Mouse (Mus musculus): ENCODE data around the gene Astn1. TPM values are rescaled to one million over a fixed set of nuclear protein-coding genes. Genes with fewer than 3 reads are reported as not detected.

Astn1 gene
- polyA plus RNA-seq (2015; fragmentation: Nextera tagmentation; extraction: Ambion mirVana) = 0.55 and 0.76 TPM in 2 replicates

DNA sequence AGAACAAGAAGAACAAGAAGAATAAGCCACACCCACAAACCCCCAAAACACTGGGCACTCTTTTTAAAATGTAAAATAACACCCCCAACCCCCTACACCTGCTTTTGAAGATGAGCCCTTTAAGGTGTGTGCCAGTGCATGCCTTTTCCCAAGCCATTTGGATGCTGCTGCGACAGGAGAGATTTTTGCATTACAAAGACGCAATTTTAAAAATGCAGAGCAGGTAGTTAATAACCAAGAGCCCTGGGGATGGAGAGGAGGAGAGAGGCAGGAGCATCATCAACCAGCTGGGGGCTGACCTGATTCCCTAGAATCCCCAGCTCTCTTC, at the start of gene Astn1:
TSS of gene Astn1 (plus strand) at position 310 of the 328 bp plus-strand sequence.
- Histone ChIP-seq H3K36me3 (no peaks in the 10 kb centered on the region), H3K9ac (0 out of 2 replicates have a peak within 1 kb of the TSS, but pooled peaks have one; percentile 17), H3K9me3 (replicated peaks) (no peaks in the 10 kb centered on the region), H3K27me3 (peaks cover 49% of the 10 kb centered on the region), H3K27ac (no peak within 1 kb of the TSS), H3K4me2 (peak within 1 kb of the TSS; percentile 66), H3K4me3 (peak within 1 kb of the TSS; percentile 38), H3K4me1 (replicated peaks) (0 out of 2 replicates have a peak, but pooled peaks cover 2% of the 10 kb centered on the region)
- 7% methylated on average over 2 of the region's 2 CpGs for WGBS
- no peak for ATAC-seq (replicated peaks; ENCODE audit: insufficient number of reproducible peaks, insufficient read depth, low FRiP score, low read depth)

DNA sequence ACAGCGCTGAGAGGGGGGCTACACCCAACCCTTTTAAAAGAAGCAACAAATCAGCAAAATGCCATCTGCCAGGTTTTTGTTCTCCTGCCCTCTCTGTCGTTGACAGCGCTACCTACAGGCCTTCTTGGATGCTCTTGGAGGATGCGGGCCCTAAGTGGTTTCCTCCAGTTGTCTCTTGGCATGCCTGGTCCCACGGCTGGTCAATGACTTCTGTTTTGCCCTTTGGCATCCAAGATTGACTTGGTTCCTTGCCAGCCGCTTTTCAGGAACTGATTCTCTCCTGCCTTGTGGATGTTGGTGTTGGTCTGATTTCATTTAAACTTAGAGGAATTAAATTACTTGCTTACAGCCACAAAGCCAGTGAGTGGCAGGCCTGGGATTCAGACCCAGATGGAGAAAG, 38.7 kb upstream of the Astn1 start:
- WGBS = 76% methylated on average over 6 of the region's 6 CpGs
- Histone ChIP-seq H3K9me3 (replicated peaks) (no peaks in the 10 kb centered on the region), H3K9ac (no peak overlapping the region), H3K27ac (no peak overlapping the region), H3K4me1 (replicated peaks) (no peaks in the 10 kb centered on the region), H3K4me2 (no peak overlapping the region), H3K27me3 (no peaks in the 10 kb centered on the region), H3K36me3 (no peaks in the 10 kb centered on the region), H3K4me3 (no peak overlapping the region)
- no peak for ATAC-seq (replicated peaks; ENCODE audit: insufficient number of reproducible peaks, insufficient read depth, low FRiP score, low read depth)

DNA sequence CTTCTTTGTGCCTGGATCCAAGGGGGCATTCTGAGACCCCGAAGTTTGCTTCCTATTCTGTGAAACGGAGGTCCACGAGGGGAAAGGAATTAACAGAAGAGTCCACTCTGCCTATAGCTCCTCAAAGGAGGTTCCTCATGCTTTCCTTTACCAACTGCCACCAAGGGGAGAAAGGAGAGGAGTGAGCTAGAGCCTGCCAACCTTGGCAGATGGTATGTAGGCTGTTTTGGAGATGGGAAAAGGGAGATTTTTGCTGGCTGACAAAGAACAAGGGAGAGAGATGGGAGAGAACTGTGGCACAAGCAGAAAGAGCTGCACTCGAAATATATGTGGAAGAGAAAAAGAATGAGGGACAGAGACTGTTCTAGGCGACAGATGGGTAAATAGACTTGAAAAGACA, 33.9 kb upstream of the Astn1 start:
- no peak for ATAC-seq (replicated peaks; ENCODE audit: insufficient number of reproducible peaks, insufficient read depth, low FRiP score, low read depth)
- no peak overlapping the region for H3K9ac ChIP-seq
- no peaks in the 10 kb centered on the region for H3K9me3 ChIP-seq (replicated peaks)
- no peak overlapping the region for H3K4me3 ChIP-seq
- H3K36me3 ChIP-seq = no peaks in the 10 kb centered on the region
- no peak overlapping the region for H3K27ac ChIP-seq
- H3K4me2 ChIP-seq = no peak overlapping the region
- WGBS = 75% methylated on average over 5 of the region's 5 CpGs
- H3K4me1 ChIP-seq (replicated peaks) = no peaks in the 10 kb centered on the region
- H3K27me3 ChIP-seq = no peaks in the 10 kb centered on the region

DNA sequence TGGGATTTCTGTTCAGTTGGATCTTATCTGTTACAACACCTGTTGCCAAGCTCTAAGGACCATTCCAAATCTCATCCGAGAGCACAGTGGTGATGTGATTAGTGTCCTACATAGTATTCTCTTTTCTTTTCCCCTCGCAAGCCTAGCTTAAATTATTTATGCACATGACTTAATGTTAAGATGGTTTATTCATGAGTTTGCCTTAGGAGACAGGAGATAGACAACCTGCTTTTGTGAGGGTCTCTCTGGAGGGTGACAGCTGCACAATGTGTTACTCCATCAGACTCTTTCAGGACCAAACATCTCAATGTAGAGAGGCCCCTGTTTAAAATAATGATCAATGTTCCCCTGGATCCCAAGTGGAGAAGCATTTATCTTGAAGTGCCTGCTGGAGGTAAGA, 33.2 kb upstream of the Astn1 start:
- Histone ChIP-seq H3K27ac (no peak overlapping the region), H3K4me2 (no peak overlapping the region), H3K9me3 (replicated peaks) (no peaks in the 10 kb centered on the region), H3K9ac (no peak overlapping the region), H3K4me3 (no peak overlapping the region), H3K27me3 (no peaks in the 10 kb centered on the region), H3K36me3 (no peaks in the 10 kb centered on the region), H3K4me1 (replicated peaks) (no peaks in the 10 kb centered on the region)
- 75% methylated on average over 2 of the region's 2 CpGs for WGBS
- no peak for ATAC-seq (replicated peaks; ENCODE audit: insufficient number of reproducible peaks, insufficient read depth, low FRiP score, low read depth)

DNA sequence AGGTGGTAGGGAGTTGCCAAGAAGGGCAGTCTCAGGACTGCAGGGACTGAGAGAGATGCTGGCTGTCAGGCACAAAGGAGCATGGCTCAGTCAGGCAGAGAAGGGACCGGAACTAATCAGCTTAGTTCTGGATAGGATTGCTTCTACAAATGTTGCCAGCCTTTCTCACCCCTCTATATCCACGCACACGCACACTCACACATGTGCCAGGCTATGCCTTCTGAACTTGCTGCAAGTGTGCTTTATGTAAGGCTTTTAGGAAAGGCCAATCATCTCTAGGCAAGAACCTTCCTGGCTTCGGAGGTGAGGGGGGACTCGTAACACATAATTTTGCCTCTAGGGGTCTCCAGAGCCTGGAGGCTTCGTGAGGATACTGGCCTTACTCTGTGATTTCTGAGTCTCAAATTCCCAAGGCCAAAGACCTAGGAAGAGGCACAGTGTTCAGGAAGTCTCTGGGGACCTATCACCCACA, 18.8 kb upstream of the Astn1 start:
- no peak for ATAC-seq (replicated peaks; ENCODE audit: insufficient number of reproducible peaks, insufficient read depth, low FRiP score, low read depth)
- Histone ChIP-seq H3K9ac (no peak overlapping the region), H3K27me3 (no peaks in the 10 kb centered on the region), H3K4me2 (no peak overlapping the region), H3K27ac (no peak overlapping the region), H3K4me3 (no peak overlapping the region), H3K36me3 (no peaks in the 10 kb centered on the region), H3K4me1 (replicated peaks) (no peaks in the 10 kb centered on the region), H3K9me3 (replicated peaks) (no peaks in the 10 kb centered on the region)
- WGBS = 45% methylated on average over 6 of the region's 6 CpGs

DNA sequence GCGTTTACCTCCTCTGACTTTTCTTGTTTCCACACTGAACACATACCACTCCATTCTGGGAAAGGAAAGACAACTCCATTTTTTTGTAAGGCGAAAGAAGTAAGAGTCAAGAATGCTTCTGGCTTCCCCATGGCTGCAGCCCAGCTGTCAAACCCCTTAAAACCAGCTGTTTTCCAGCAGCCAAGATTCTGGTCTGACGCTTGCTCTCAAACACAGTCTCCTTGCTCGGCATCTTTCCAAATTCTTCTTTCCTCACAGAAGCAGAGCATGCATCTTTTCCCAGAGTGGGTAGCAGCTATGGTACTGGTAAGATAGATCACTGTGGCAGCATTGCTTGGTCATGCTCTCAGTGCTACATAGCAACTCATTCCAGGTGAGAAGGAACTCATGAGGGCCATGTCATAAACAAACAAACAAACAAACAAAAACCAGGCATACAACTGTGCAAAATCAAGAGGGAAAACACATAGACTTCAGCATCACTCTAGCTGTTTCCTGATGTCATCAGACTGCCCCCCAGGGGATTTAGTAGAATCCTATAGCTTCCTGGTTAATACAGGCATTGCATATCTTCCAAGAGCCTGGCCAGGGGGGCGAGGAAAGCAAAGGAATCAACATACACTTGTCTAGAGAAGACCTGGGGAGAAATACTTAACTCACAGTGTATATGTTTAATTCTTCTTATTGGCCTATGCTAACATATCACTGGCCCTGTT, 8.3 kb upstream of the Astn1 start:
- peaks cover 13% of the 10 kb centered on the region for H3K4me1 ChIP-seq (replicated peaks)
- no peak overlapping the region for H3K4me3 ChIP-seq
- H3K36me3 ChIP-seq = no peaks in the 10 kb centered on the region
- no peak for ATAC-seq (replicated peaks; ENCODE audit: insufficient number of reproducible peaks, insufficient read depth, low FRiP score, low read depth)
- H3K9ac ChIP-seq = no peak overlapping the region
- H3K27me3 ChIP-seq = peaks cover 52% of the 10 kb centered on the region
- no peaks in the 10 kb centered on the region for H3K9me3 ChIP-seq (replicated peaks)
- WGBS = 64% methylated on average over 5 of the region's 5 CpGs
- H3K4me2 ChIP-seq = no peak overlapping the region
- H3K27ac ChIP-seq = no peak overlapping the region

DNA sequence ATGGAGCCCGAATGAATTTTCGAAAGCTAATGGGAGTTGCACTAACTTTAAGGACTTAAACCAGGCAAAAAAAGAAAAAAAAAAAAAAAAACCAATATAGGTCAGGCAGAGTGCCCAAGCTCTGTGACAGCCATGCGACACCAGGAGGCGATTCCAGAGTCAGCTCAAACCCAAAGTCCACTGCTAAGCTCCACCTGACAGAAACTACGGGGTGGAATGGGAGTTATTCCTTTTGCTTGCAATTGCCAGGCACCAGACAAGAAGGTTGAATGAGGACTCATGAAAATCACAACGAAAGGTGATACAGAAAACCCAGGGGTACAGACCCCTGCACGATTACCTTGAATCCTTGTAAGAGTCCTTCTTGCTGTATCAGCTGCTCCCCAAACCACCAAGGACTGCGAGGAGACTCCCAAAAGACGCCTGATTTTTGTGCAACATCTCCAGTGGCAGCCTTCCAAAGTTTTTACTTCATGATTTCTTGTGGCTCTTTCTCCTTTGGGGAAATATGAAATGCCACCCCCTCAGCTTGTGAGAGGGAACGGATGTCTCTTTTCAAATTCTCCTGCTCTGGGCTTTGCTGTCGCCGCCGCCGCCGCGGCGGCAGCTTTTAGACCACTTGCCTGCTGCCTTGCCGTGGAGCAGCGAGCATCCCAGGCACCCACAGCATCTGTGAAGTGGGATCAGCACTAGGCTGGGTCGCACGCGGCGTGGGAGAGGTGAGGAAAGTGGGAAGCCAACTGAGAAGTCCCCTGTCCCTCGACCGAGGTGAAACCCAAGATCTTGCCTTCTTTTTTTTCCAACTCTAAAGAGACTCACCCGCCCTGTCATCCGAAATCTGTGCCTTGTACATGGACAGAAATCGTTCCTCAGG, 6.7 kb upstream of the Astn1 start:
- Histone ChIP-seq H3K4me2 (peak overlapping the region; percentile 83), H3K9ac (peak overlapping the region; percentile 26; the same call in 1 of the 2 replicates), H3K27ac (no peak overlapping the region), H3K9me3 (replicated peaks) (no peaks in the 10 kb centered on the region), H3K4me3 (peak overlapping the region; percentile 57), H3K27me3 (peaks cover 65% of the 10 kb centered on the region), H3K36me3 (no peaks in the 10 kb centered on the region), H3K4me1 (replicated peaks) (peaks cover 13% of the 10 kb centered on the region)
- ATAC-seq (replicated peaks; ENCODE audit: insufficient number of reproducible peaks, insufficient read depth, low FRiP score, low read depth) = no peak
- 11% methylated on average over 28 of the region's 28 CpGs for WGBS

DNA sequence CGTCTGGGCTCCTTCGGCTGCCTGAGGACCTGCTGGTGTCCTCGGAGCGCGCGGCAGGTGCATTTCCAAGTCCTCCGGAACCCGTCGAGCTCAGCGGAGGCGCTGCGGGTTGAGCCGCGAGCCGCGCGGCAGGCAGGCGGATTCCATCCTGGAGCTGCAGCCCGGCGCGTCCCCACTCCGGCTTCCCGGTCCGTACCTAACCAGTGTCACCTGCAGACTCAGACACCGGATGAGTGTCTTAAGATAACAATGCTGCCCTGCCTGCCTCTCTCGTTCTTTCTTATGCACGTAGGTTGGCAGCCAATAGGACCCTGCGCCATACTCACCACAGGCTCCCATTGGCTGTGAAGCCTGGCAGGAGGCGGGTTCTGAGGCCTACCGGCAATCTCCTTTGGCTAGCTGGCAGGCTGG, 6.0 kb upstream of the Astn1 start, which contains the start of gene Brinp2:
TSS of gene Brinp2 (minus strand) at position 276 of the 411 bp plus-strand sequence.
- H3K27me3 ChIP-seq = peaks cover 69% of the 10 kb centered on the region
- peaks cover 13% of the 10 kb centered on the region for H3K4me1 ChIP-seq (replicated peaks)
- H3K4me2 ChIP-seq = peak within 1 kb of the TSS; percentile 83
- H3K36me3 ChIP-seq = no peaks in the 10 kb centered on the region
- peak within 1 kb of the TSS; percentile 57 for H3K4me3 ChIP-seq
- no peaks in the 10 kb centered on the region for H3K9me3 ChIP-seq (replicated peaks)
- peak within 1 kb of the TSS; percentile 26; the same call in 1 of the 2 replicates for H3K9ac ChIP-seq
- no peak within 1 kb of the TSS for H3K27ac ChIP-seq
- peak; percentile 91 for ATAC-seq (replicated peaks; ENCODE audit: insufficient number of reproducible peaks, insufficient read depth, low FRiP score, low read depth)
- WGBS = 0% methylated on average over 30 of the region's 30 CpGs

DNA sequence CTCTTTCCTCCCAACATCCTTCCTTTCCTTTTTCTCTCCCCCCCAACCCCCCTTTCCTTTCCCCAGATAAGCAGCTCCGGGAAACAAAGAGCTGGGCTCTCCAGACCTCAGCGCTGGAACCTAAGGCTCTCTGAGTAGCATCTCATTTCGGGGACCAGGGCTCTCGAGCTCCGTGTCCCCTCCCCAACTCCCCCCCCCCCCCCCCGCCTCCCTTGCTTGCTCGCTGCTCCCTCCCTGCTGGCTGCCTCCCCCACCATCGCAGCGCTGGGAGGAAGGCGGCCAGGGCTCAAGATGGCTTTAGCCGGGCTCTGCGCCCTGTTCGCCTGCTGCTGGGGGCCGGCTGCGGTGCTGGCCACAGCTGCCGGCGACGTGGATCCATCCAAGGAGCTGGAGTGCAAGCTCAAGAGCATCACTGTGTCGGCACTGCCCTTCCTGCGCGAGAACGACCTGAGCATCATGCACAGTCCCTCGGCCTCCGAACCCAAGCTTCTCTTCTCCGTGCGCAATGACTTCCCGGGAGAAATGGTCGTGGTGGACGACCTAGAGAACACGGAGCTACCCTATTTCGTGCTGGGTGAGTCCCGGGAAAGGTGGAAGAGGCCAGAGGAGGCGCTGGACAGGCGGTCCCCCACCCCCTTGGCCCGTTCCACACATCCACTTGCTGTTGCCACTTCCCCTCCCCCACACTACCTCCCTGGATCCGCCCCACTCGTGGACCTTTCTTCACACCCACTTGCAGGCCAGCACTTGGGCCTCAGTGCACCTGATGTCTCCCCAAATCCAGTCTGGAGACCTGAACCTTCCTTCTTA, 424 bp downstream of the Astn1 start:
- Histone ChIP-seq H3K4me3 (peak overlapping the region; percentile 38), H3K36me3 (no peaks in the 10 kb centered on the region), H3K9ac (0 out of 2 replicates have a peak overlapping the region, but pooled peaks have one; percentile 17), H3K4me2 (peak overlapping the region; percentile 66), H3K4me1 (replicated peaks) (0 out of 2 replicates have a peak, but pooled peaks cover 2% of the 10 kb centered on the region), H3K27me3 (peaks cover 43% of the 10 kb centered on the region), H3K9me3 (replicated peaks) (no peaks in the 10 kb centered on the region), H3K27ac (no peak overlapping the region)
- ATAC-seq (replicated peaks; ENCODE audit: insufficient number of reproducible peaks, insufficient read depth, low FRiP score, low read depth) = no peak
- WGBS = under 1% methylated on average over 35 of the region's 37 CpGs

DNA sequence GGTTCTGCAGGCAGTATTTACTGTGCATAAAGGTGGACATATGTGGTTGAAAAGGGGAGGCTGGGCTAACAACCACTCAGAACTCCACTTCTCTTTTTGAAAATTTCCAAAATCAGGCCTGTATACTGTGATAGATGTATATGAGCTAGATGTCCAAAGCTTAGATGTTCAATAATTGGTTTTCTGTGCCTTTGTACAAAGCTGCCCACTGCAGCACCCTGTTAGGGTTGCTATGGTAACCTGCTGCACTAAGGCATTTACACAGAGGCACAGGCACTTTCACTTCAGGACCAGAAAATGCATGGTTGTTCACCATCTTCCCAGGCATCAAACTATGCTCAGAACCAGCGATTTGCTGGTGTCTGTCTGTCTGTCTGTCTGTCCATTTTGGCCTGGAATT, 2.4 kb downstream of the Astn1 start:
- Histone ChIP-seq H3K36me3 (no peaks in the 10 kb centered on the region), H3K27ac (no peak overlapping the region), H3K4me2 (no peak overlapping the region), H3K4me3 (no peak overlapping the region), H3K9ac (no peak overlapping the region), H3K27me3 (peaks cover 34% of the 10 kb centered on the region), H3K4me1 (replicated peaks) (0 out of 2 replicates have a peak, but pooled peaks cover 2% of the 10 kb centered on the region), H3K9me3 (replicated peaks) (no peaks in the 10 kb centered on the region)
- 53% methylated on average over 1 of the region's 1 CpGs for WGBS
- no peak for ATAC-seq (replicated peaks; ENCODE audit: insufficient number of reproducible peaks, insufficient read depth, low FRiP score, low read depth)

DNA sequence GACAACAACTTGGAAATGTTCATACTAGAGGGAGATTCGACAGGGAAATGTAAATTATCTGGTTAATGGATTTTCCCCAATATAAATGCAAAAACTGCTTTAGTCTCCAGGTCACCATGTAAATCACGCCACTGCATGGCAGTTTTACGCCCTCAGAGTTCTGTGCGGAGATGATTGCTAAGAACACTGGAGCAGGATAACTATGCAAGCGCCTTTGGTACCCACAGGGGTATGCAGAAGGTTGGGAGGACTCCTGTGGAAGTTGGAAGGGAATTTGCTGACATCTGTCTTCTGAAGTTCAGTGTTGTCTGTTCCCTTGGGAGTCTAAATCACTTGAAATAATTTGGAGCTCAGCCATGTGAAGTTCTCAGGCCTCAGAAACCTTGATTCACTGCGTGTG, 20.2 kb downstream of the Astn1 start:
- H3K36me3 ChIP-seq = no peaks in the 10 kb centered on the region
- no peaks in the 10 kb centered on the region for H3K4me1 ChIP-seq (replicated peaks)
- H3K4me3 ChIP-seq = no peak overlapping the region
- ATAC-seq (replicated peaks; ENCODE audit: insufficient number of reproducible peaks, insufficient read depth, low FRiP score, low read depth) = no peak
- H3K9ac ChIP-seq = no peak overlapping the region
- H3K27ac ChIP-seq = no peak overlapping the region
- no peaks in the 10 kb centered on the region for H3K27me3 ChIP-seq
- H3K4me2 ChIP-seq = no peak overlapping the region
- no peaks in the 10 kb centered on the region for H3K9me3 ChIP-seq (replicated peaks)
- 72% methylated on average over 6 of the region's 6 CpGs for WGBS

Data from heart, embryonic 15.5 days (tissue).